Mouse (Mus musculus) kidney, postnatal 14 days (tissue): ENCODE data around the gene Btbd1.

Experiments used
- DNase-seq: peaks from one replicate; pipeline ENCODE4 v3.0.0; 2022; ENCODE audit warnings: mixed read lengths

Btbd1 gene

DNA sequence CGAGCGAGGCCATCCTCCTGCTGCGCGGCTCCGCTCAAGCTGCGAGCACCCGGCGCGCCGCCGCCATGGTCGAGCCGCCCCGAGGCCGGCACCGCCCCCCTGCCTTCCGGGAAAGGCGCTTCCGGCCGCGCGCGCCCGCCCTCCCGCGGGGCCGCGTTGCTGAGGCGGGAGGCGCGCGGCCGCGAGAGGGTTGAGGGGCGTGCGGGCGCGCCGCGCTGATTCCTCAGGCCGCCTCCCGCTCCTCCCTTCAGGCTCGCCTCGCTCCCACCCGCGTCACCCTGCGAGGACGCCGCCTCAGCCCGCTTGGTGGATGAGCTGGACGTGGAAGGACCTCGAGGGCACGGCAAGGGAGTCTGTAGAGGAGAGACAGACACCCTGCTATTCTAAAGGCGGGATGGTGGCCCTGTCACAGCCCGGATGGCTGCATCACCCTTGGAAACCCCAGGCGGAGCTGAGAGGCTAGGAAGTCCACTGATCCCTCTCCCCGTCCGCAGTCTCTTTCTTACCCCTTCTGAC, at the start of gene Btbd1:
TSS of gene Btbd1 (minus strand) at position 53 of the 516 bp plus-strand sequence.
- DNase-seq: peak; percentile 94

DNA sequence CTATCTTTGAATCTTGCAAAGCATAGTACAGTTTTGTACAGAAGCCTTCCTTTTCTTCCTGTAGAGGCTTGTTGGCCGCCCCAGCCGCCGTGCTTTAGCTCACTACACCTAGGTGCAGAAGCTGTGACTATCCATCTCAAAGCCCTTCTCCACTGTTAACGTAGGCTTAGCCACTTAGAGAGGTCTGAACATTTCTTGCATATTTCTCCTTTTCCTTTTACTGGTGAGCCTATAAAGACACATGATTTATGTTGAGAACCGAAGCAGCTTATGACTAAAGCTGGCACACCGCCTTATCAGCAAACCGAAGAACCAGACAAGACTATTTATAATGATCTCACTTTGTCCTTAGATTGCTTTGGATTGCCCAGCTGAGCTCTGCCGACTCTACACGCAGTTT, 46.1 kb upstream of the Btbd1 start:
- no peak for DNase-seq

DNA sequence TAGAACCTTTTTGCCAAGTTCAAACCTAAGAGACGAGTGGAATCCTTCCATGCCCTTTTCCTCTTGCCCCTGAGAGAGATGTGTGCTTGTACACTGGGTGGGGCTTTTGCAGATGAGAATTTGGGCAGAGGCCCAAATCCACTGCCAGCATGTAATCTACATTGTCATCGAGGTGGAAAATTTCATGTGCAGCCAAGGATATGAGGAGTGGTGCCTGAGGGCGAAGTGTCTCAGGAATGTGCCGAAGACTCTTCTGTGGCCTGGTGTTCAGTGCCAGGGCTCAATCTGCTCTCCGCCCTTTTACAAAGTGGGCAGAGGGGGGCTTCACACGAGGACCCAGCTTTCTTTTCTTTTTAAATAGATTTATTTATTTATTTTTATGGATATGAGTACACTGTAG, 45.4 kb upstream of the Btbd1 start:
- peak; percentile 67 for DNase-seq

DNA sequence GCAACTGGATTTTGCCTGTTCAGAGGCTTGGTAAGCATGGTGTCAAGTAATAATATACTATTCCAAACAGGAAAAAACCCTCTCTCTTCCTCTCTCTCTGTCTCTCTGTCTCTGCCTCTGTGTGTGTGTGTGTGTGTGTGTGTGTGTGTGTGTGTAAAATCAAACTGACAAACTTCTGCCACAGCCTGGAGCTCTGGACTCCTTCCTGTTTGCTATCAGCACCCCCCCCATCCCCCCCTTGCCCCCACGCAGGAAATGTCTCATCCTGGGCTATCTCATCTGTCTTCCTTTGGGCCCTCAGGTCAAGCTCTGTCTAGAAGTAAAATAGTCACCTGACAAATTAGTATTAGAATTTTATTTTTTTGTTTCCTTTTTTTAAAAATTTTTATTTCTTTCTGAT, 44.6 kb upstream of the Btbd1 start:
- DNase-seq: no peak

DNA sequence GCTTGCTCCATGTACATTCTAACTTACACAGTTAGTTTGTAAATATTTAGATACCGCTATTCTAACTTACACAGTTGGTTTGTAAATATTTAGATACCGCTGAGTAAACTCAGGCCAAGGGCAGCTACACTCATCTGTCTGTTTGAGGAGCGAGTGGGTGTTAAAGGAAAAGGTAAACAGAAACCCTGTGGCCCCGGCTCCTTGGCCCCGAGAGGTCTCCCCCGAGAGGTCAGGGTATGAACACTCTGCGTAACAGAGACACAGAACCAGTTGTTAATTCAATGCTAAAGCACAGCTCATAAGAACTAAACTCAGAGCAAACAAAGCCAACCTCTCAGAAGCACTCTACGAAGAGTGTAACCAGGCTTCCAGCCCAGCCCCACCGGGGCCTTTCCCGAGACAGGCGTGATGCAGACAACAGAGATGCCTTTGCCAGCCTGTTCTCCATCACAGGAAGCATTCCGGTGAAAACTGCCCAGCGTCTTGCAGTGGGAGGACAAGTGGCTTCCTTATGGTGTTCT, 43.3 kb upstream of the Btbd1 start:
- no peak for DNase-seq

DNA sequence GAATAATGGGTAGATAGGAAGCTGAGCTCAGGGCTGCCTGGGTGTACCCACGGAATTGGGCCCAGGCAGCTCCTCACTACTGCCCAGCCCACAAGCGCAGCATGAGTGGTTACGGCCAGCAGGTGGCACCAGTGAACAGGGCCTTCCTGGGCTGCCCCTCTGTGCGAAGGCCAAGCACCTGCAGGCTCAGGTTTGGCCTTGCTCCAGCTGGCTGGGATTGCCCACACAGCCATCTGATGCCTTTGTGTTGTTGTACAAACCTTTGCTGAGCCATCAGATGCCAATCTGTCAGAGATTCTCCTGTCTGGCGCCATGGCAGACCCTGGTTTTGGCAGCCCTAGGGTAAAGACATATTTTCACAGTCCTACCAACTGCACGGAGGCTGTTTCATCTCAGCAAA, 38.9 kb upstream of the Btbd1 start:
- DNase-seq: peak; percentile 87

DNA sequence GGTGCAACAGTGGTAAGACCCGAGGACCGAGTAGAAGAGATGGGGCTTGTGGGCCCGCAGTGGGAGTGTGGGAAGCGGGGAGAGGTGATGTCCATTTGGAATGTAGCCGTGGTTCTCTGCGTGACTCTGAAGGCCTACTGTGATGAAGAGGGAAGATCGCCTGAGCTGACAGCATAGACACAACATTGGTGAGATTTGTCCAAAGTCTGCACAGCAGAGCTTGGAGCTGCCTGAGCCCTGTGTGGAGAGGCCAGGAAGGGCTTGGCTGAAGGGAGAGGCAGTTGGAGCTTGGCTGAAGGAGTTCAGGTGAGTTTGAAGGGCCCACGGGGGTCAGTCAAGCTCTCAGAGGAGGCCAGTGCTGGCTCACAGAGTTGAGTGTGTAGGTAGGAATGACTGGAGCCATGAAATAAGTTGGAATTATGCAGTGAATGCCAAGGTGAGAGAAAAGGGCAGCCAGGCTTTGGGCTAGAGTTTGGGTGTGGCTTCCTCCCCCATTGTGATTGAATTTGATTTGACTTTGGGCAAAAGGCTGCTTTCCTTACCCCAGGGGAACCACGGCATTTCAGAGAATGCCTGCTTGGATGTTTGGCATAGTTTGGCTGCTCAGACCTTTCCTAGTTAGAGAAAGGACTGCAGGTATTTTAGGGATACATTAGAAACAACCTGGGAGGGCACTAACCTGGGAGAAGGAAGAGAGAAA, 38.1 kb upstream of the Btbd1 start:
- DNase-seq: no peak

DNA sequence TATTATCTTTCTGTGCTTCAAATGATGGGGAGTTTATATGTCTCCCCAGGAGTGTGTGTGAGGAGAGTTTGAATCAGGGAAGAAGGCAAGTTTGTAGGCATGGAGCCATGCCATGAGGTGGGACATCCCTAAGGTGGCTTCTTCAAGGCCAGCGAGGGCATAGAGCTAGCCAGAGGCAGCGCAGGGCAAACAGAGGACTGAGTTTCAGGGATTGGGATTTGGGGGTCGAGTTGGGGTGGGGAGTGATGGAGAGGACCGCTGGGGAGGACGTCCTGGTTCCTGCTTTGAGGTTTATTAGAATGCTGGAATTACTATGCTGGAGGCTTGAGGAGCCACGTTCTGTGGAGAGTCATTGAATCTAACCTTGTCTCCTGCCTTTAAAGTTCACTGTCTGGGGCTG, 36.7 kb upstream of the Btbd1 start:
- no peak for DNase-seq

DNA sequence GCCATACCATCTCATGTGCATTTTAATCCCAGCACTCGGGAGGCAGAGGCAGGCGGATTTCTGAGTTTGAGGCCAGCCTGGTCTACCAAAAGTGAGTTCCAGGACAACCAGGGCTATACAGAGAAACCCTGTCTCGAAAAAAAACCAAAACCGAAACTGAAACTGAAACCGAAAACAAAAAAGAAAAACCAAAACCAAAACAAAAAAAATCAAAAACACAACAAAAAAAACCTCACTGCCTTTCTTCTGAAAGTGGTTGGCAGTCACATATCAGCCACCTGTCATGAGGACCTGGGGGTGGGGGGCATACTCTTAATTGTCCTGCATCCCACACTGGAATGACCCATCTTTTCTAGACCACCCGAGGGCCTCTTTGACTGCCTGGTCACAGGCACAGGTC, 35.3 kb upstream of the Btbd1 start:
- DNase-seq: no peak

DNA sequence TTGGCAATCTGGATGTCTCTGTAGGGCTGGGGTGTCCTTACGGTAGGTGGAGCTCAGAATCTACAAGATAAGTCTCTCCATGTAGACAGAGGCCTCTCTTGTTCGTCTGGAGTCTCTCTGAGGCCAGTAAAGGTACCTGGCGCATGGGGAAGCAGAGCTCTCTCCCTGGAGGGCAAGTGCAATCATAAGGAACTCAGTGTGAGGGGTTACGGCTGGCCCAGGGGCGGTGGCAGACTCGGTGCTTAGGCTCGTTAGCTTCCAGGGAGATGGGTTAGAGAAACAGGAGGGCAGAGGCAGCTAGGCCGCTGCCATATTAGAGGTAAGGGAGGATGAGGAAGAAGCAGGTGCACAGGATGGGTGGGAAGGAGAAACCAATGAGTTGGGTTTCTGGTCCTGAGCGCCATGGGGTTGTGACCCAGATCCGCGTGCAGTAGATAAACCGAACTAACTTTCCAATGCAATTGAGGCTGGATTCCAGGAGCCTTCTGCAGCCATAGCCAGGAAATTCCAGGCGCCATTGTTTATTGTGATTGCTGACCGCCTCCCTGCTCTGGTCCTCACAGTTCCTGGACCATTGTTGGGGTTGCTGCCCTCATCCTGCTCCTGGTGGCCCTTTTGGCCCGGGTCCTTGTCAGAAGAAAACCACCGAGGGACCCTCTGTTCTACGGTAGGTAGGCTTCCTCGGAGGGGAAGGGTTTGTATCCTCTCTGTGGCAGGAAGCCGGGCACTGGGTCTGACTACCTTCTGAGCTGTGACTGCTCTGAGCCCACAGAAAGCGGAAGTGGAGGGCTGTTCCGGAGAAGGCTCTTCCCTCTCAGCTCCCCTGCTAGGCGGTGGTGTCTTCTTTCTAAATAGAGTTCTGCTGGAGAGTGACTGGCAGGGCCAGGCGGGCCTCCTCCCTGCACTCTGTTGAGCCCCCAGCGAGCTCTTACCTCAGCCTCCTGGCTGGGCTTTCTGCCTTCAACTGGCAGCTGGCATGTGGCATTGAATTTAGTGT, 33.7 kb upstream of the Btbd1 start:
- peak; percentile 44 for DNase-seq

DNA sequence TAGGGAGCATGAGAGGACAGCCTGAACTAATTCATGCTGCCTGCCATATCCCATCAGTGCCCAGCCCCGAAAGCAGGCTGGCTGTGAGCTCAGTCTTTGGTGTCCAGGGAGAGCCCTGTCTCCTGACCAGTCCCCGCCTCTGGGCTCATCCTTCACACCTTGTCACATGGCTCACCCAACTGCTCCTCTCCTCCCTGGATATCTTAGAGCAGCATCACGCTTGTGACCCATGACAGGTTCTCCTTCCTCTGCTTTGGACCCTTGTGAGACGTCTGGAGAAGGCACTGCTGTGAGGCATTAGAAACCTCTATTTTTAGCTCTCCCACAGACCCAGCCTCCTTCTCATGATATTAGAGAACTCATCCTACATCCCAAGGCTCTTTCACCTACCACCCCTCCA, 32.7 kb upstream of the Btbd1 start:
- DNase-seq: no peak

DNA sequence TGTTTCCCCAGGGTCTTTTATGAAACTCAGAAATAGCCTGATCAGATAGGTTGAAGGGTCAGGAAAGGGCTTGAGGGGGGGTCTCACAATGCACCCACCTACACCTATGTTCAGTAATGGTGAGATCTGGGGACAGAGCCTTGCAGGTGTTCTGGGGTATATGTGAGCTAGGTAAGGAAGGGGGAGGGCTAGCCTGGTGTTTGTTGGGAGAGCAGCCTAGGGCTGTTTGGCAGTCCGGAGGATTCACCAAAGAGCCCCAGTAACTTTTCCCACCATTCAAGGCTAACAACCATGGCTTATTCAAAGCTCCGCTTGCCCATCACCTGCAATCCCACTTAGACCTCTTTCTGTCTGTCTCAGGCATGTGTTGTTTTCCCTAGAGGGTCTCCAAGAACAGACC, 32.2 kb upstream of the Btbd1 start:
- no peak for DNase-seq

DNA sequence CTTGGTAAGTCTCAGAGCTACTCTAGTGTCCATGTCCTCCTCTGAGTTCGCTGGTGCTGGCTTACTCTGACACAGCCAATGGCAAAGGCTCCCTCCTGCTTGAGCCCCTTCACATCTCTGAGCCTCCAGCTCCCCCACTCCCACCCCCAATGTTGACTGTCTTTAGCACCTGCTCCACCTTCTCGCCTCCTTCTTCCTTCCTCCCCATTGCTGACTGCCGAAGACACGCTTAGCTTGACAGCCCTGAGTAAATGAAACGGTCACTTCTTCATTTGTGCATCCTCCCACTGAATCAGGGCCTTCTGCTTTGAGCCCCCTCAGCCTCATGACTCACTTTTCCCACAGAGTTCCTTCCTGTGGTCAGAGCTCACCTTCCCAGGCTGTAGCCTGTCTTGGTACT, 31.8 kb upstream of the Btbd1 start:
- no peak for DNase-seq

DNA sequence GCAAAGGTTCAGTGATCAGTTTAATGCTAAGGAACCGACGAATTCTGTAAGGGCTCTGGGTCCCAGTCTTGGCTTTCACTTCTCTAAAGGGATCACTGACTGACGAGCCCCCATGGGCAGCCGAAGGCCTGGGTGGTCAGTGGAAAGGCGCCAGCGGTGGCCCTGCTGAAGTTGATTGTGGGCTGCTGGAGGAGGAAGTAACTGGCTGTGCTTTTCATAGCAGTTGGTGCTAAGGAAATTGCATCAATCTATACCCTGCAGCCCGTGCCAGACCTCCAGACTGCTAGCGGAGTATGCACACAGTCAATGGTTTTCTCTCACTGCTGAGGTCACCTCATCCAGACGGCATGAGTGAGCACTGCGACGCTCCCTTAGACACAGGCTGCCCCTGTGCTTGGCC, 30.8 kb upstream of the Btbd1 start:
- no peak for DNase-seq

DNA sequence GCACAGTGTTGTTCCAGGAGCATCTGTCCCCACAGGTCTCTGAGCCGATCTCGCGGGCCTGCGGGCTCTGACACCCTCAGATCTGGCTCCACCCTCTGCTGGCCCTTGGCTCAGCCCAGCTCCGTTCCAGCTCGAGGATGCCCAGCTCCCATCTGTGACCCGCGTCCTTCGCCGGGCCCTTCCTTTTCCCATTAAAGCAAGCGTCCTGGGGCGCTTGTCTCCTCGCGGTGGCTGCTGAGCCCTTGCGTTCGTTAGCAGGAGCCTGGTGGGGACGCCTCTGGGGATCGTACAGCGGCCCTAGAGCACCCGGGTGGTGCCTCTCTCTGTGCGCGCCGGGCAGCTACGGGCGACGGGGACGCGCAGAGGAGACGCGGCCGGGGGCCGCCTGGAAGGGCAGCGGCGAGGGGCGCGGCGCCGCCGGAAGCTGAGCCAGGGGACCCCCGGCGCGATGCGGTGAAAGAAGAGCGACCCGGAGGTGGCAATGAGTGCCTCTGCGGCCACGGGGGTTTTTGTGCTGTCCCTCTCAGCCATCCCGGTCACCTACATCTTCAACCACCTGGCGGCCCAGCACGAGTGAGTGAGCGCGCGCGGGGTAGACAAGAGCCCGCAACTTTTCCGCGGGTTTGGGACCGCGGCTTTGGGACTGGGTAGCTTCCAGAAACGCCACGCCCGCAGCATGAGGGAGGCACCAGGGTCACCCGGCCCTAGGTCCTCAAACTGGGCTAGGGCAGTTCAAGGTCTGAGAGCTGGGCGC, 29.9 kb upstream of the Btbd1 start, which contains the start of gene Tm6sf1:
TSS of gene Tm6sf1 (plus strand) at position 34 of the 754 bp plus-strand sequence.
- DNase-seq: peak; percentile 64

DNA sequence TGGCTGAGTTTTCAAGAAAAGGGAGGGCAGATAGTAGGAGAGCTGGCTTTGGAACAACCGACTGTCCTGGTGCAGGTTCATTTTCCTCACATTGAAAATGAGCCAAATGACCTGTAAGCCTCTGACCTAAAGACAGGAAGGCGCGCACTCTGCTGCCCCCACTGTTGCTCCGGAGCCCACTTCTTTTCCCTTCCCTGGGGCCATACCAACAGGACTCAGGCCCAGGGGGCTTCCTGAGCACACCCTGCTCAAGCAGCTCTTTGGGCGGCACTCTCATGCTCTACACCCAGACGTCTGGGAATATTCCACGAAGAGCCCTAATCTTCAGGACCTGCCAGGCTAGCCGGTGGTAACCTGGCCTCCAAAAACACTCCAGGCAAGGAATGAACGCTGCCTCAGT, 29.0 kb upstream of the Btbd1 start:
- no peak for DNase-seq

DNA sequence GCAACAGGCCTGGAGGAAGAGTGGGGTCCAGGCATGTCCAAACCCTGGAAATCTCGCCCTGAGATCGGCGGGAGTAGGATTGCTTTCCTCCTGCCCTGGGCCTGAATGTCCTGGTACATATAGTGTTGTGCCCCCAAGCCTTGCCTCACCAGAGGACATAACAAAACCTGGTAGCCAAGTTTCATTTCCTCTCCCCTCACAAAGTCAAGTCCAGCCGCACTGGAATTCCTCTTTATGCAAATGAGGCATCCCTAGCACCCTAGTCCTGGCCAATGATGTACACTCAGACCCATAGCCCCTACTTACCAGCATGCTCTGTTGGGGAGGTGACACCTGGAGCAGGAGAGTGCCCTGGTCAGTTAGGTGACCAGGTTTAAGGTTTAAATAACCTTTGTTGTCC, 27.0 kb upstream of the Btbd1 start:
- DNase-seq: no peak

DNA sequence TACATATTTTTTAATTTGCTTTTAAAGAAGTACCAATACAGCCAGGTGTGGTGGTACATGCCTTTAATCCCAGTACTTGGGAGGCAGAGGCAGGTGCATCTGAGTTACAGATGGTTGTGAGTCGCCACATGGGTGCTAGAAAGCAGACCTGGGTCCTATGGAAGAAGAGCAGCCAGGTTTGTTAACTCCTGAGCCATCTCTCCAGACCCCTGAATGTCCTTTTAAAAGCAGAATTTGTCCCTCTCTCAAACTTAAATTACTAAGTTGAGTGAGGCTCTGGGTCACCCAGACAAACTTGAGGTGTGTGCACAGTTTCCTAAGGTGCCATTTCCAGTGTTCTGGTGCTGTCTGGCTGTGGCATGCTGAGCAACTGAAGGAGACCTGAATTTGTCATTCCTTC, 26.5 kb upstream of the Btbd1 start, which contains the start of gene Gm10160:
TSS of gene Gm10160 (minus strand) at position 101 of the 400 bp plus-strand sequence.
- DNase-seq: no peak

DNA sequence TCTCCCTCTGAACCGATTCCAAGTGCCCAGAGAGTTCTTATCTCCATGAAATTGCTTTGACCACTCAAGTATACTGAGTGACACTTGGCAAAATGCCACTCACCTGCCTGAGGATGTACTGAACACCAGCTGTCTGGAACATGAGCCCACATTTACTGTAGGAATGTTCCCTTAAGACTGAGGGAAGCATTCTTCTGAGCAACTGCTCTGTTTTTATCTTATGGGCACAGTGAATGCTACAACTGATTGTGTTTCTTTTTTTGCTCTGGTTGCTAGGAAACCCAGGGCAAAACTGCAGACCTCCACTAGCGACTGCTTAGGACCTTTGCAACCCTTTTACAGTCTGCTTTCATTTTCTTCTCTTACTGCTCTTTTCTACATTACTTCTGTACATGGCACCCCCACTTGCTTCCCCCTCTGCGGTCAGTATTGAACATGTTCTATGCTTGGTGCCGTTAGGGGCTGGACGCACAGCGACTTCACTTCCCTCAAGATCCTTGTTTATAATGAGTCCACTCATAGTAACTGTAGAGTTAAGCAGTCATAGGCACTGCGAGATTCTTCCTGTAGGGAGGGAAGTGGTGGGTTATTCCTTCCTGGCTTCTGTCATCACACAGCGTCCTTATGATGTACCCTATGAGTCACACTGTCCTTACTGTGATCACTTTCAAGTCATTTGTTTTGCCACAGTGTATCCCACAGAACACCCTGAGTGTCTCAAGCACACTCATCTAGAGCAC, 25.5 kb upstream of the Btbd1 start:
- DNase-seq: no peak

DNA sequence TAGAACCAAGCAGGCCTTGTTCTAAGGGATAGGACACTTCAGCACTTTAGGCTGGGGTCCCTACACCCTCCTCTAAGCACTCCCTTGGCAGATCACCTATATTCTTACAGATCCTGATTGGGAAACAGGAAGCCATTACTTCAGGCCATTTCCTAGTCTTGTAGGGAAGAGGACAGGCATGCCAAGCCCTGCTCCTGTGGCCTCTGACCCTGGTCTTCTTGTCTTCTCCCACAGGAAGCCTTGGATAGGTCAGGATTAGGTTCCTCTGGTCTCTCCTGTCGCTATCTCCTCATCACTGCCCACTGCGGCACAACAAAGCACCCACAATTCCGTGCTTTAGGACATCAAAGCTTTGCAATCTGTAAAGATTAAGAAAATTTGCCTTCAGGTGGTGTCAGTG, 22.5 kb upstream of the Btbd1 start:
- peak; percentile 45 for DNase-seq

DNA sequence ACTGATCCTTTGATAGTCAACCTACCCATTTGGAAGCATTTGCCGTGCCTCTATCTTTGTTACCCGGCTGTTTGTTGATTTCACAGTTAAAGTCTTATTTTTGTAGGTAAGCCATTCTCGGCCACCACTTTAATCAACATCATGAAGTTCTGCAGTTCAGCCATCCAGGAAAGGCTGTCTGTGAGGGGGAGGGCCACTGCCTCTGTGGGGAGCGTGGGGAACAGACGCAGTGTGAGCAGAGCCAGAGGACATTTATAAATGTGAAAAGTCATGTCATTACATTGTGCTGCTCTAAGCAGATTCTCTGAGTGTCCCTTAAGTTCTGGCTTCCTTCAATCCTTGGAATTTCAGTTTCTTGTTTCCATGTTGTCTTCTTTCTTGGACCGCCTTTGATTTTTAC, 20.9 kb upstream of the Btbd1 start:
- no peak for DNase-seq

DNA sequence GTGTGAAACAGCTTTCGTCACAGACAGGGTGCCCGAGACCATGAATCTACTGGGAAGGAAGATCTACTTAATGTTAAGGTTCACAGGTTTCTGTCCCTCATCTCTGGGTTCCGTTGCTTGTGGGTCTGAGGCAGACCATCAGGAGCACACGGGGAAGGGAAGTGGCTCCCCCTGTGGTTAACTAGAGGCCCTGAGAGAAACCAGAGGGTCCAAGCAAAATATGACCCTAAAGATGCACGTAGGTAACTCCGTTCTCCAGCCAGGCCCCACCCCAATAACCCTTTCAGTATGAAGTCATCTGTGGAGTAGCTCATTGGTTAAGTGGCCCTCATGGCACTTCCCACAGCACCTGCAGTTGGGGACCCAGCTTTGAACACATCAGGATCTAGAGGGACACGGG, 20.4 kb upstream of the Btbd1 start:
- DNase-seq: no peak
